Mouse (Mus musculus) neural tube, embryonic 15.5 days (tissue): ENCODE measurements around the gene Ptafr. TPM values are rescaled to one million over a fixed set of nuclear protein-coding genes. Genes with fewer than 3 reads are reported as not detected.

Experiments
- ATAC-seq: fragments of 200-750 bp; cut with Nextera tagmentation; 2 replicates; pipeline ENCODE4 v1.8.0; 2017; ENCODE audit warnings: mild to moderate bottlenecking, moderate TSS enrichment, moderate library complexity; ENCODE audit not compliant: low FRiP score
- H3K27ac ChIP-seq: fragments of 300-500 bp; sonication (generic); replicated peaks from 2 replicates; pipeline ENCODE4 v1.5.1; 2015; ENCODE audit warnings: mild to moderate bottlenecking, inconsistent platforms
- H3K27me3 ChIP-seq: fragments of 300-500 bp; sonication (generic); replicated peaks from 2 replicates; pipeline ENCODE4 v1.6.1; 2015; ENCODE audit warnings: inconsistent platforms
- H3K36me3 ChIP-seq: fragments of 300-500 bp; sonication (generic); 2 replicates; pipeline ENCODE4 v1.6.1; 2015; ENCODE audit warnings: inconsistent platforms
- H3K4me1 ChIP-seq: fragments of 300-500 bp; sonication (generic); 2 replicates; pipeline ENCODE4 v1.6.1; 2015; ENCODE audit warnings: inconsistent platforms
- H3K4me2 ChIP-seq: fragments of 300-500 bp; sonication (generic); 2 replicates; pipeline ENCODE4 v1.6.1; 2015; ENCODE audit warnings: inconsistent platforms, mild to moderate bottlenecking, moderate library complexity
- H3K4me3 ChIP-seq: fragments of 300-500 bp; sonication (generic); replicated peaks from 2 replicates; pipeline ENCODE4 v1.5.1; 2015; ENCODE audit warnings: mild to moderate bottlenecking, inconsistent platforms
- H3K9ac ChIP-seq: fragments of 300-500 bp; sonication (generic); replicated peaks from 2 replicates; pipeline ENCODE4 v1.6.1; 2015; ENCODE audit warnings: mild to moderate bottlenecking, inconsistent platforms
- H3K9me3 ChIP-seq: fragments of 300-500 bp; sonication (generic); replicated peaks from 2 replicates; pipeline ENCODE4 v1.6.1; 2016; ENCODE audit warnings: inconsistent platforms
- WGBS: fragments of 180-500 bp; shearing (Covaris S2); methylation state at CpG from one replicate; pipeline ENCODE4 v1.1.7; 2015; ENCODE audit warnings: mixed read lengths; 5-methylcytosine and 5-hydroxymethylcytosine counted together
- polyA plus RNA-seq: library from polyadenylated mRNA; unstranded; fragments of >200 nt; fragmentation: Nextera tagmentation; extraction: Ambion mirVana; gene quantifications from 2 replicates; pipeline ENCODE4 v1.2.1, GENCODE M21; 2015

Gene Ptafr
- polyA plus RNA-seq, 1 experiment from 2014 or later: 0.65 TPM

DNA sequence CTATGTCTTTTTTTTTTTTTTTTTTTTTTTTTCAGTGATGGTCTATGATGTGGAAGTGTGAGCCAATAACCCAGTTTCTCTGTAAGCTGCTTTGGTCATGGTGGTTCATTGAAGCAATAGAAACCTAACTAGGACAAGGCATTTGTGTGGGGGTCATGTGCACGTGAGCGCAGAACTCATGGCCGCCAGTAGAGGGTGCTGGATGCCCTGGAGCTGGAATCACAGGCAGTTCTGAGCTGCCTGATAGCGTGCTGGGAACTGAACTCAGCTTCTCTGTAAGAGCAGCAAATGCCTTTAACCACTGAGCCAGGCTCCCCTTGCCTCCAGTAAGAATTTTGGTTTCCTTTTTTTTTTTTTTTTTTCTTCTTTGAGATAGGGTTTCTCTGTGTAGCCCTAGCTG lies 56.3 kb downstream of the Ptafr start:
- WGBS: 89% methylated on average over 4 of the region's 4 CpGs
- Histone ChIP-seq H3K4me3 (no peak overlapping the region), H3K4me2 (no peak overlapping the region), H3K4me1 (no peaks in the 10 kb centered on the region), H3K9ac (no peak overlapping the region), H3K36me3 (no peaks in the 10 kb centered on the region), H3K27me3 (no peaks in the 10 kb centered on the region), H3K9me3 (no peaks in the 10 kb centered on the region), H3K27ac (no peak overlapping the region)
- ATAC-seq: no peak

DNA sequence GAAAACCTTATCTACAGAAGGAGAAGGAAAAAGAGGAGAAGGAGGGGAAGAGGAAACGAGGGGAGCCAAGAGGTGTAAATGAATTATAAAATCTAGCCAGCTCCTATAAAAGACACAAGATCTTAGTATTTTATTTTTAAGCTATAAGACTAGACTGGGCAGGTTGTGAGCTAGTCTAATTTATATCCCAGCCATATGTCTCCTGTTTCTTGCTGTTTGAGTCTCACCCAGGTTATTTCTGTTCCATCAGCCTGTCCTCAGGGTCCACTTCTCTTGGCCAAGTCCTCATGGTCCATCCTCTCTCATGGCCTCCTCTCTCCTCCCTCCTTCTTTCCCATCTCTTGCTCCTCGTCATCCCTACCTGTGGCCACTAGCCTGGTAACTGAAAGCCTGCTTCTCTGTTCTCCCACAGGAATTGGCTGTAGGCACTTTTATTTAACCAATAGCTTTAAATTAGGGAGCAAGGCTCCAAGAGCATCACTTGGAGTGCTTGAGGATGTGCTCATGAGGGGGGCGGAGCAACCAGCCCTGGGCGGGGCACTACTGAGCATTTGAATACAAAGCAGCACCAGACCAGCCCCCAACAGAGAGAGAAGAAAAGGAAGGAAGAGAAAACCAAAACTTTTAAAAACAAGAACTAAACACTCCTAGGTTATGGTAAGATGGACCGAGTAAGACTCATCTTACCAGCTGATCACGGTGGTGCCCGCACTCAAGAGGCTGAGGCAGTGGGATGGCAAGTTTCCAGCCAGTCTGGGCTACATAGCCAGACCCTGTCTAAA lies 57.6 kb downstream of the Ptafr start:
- no peaks in the 10 kb centered on the region for H3K27me3 ChIP-seq
- no peaks in the 10 kb centered on the region for H3K4me1 ChIP-seq
- ATAC-seq: no peak
- H3K9ac ChIP-seq: no peak overlapping the region
- H3K9me3 ChIP-seq: no peaks in the 10 kb centered on the region
- H3K4me3 ChIP-seq: no peak overlapping the region
- WGBS: 77% methylated on average over 7 of the region's 7 CpGs
- H3K36me3 ChIP-seq: no peaks in the 10 kb centered on the region
- no peak overlapping the region for H3K27ac ChIP-seq
- H3K4me2 ChIP-seq: no peak overlapping the region

GRCm38 (mm10) chr4:132624034-132624657 lies 60.3 kb downstream of the Ptafr start:
- Histone ChIP-seq H3K4me1 (no peaks in the 10 kb centered on the region), H3K36me3 (no peaks in the 10 kb centered on the region), H3K27ac (no peak overlapping the region), H3K27me3 (no peaks in the 10 kb centered on the region), H3K9me3 (no peaks in the 10 kb centered on the region), H3K9ac (no peak overlapping the region), H3K4me3 (no peak overlapping the region), H3K4me2 (no peak overlapping the region)
- ATAC-seq: no peak
- WGBS: 89% methylated on average over 5 of the region's 5 CpGs

DNA sequence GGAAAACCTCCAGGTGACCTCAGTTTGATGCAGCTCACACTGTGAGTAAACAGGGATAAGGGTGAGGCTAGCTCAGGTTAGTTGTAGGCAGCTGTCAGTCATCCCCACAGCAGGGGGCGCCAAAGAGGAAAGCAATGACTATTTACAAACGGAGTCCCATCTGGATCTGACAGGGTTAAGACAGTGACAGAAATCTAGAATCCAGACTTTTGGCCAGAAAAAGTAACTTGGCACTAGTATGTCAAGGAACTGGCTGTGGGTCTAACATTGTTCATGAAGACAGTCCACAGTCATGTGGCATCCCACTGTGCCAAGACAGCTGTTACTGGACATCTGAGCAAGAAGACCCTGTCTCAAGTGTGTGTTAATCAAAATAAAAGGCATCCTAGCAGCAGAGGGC lies 65.0 kb downstream of the Ptafr start:
- Histone ChIP-seq H3K9ac (no peak overlapping the region), H3K4me3 (no peak overlapping the region), H3K4me2 (no peak overlapping the region), H3K36me3 (no peaks in the 10 kb centered on the region), H3K27me3 (no peaks in the 10 kb centered on the region), H3K27ac (no peak overlapping the region), H3K9me3 (no peaks in the 10 kb centered on the region), H3K4me1 (no peaks in the 10 kb centered on the region)
- ATAC-seq: no peak
- WGBS: 18% methylated on average over 2 of the region's 2 CpGs

Other genes with a start within 250 kb of the Ptafr start
- gene Trnau1ap, start 234.5 kb upstream of the Ptafr start, polyA plus RNA-seq: 69.9 and 70.3 TPM in 2 replicates
- gene Rcc1, start 210.5 kb upstream of the Ptafr start, polyA plus RNA-seq: 28.2 and 45.5 TPM in 2 replicates
- 6.5 and 8.5 TPM in 2 replicates for gene Phactr4, start 141.6 kb upstream of the Ptafr start, polyA plus RNA-seq
- gene Med18, start 100.1 kb upstream of the Ptafr start, polyA plus RNA-seq: 13.9 and 16.9 TPM in 2 replicates
- 11.9 and 14.2 TPM in 2 replicates for gene Sesn2, start 53.6 kb upstream of the Ptafr start, polyA plus RNA-seq
- 1,367 and 1,513 TPM in 2 replicates for gene Atpif1, start 30.4 kb upstream of the Ptafr start, polyA plus RNA-seq
- 135 and 146 TPM in 2 replicates for gene Dnajc8, start 28.5 kb upstream of the Ptafr start, polyA plus RNA-seq
- gene Eya3, start 74.9 kb downstream of the Ptafr start, polyA plus RNA-seq: 11.1 and 16.2 TPM in 2 replicates
- 6.2 and 6.4 TPM in 2 replicates for gene Xkr8, start 168.5 kb downstream of the Ptafr start, polyA plus RNA-seq
- gene Smpdl3b, start 193.2 kb downstream of the Ptafr start, polyA plus RNA-seq: 0.54 and 0.64 TPM in 2 replicates
- 35.8 and 58.8 TPM in 2 replicates for gene Rpa2, start 204.3 kb downstream of the Ptafr start, polyA plus RNA-seq
- 0.50 and 1.5 TPM in 2 replicates for gene Themis2, start 232.3 kb downstream of the Ptafr start, polyA plus RNA-seq